Mouse (Mus musculus) heart, adult 2 months (tissue): ENCODE measurements around the gene Ube2b.

Source experiments
- CTCF ChIP-seq: fragments of 200-600 bp; IDR thresholded peaks from 2 replicates; pipeline ENCODE4 v1.8.1; 2022; ENCODE audit warnings: antibody characterized with exemption, mild to moderate bottlenecking, moderate library complexity
- EP300 ChIP-seq: fragments of 200-500 bp; IDR thresholded peaks from 2 replicates; pipeline ENCODE4 v1.6.1; 2011; ENCODE audit warnings: low read depth, low read length, control low read depth; ENCODE audit not compliant: insufficient read depth
- POLR2A ChIP-seq: fragments of 200-500 bp; IDR thresholded peaks from 2 replicates; pipeline ENCODE4 v1.6.1; 2011; ENCODE audit warnings: mild to moderate bottlenecking, low read depth, low read length, control low read depth; ENCODE audit not compliant: insufficient read depth

DNA sequence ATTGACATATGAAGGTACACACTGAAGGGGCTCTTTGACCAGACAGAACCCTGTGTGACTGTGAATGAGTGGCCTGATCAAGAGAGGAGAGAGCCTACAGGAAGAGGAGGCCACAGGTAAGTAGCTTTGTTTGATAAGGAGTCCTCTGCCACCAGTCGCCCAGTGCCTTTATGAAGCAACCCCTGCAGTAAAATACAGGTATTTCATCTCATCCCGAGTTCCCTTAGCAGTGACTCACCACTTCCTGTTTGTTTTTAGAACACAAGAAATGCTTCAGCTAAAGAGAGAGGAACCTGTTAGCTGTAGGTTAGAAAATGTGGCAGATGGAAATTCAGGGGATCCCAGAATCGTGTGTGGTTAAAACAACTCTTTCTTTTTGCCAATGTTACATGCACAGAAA is 35.3 kb upstream of the Ube2b start:
- no peak for TF ChIP-seq POLR2A
- TF ChIP-seq CTCF = no peak
- TF ChIP-seq EP300 = no peak
